Mouse (Mus musculus) liver, adult 2 months (tissue): Measurements from ENCODE around the gene Gla.

Source experiments
- CTCF ChIP-seq: fragments of 200-500 bp; IDR thresholded peaks from 2 replicates; pipeline ENCODE4 v1.5.1; 2011; ENCODE audit warnings: low read depth, low read length, control low read depth
- POLR2A ChIP-seq: fragments of 200-500 bp; IDR thresholded peaks from 2 replicates; pipeline ENCODE4 v1.6.1; 2011; ENCODE audit warnings: low read length, control low read depth; ENCODE audit not compliant: insufficient read depth; ENCODE audit errors: extremely low read depth

GRCm38 (mm10) chrX:134585103-134586002, 15.6 kb downstream of the Gla start, which contains the start of gene Rpl36a:
- TF ChIP-seq CTCF (peak; percentile 75), POLR2A (peak; percentile 73)
